Mouse (Mus musculus) midbrain, embryonic 14.5 days (tissue): ENCODE results near the gene Fam209. TPM values are rescaled to one million over a fixed set of nuclear protein-coding genes. Genes with fewer than 3 reads are reported as not detected.

Experiments
- ATAC-seq: fragments of 200-750 bp; cut with Nextera tagmentation; 2 replicates; pipeline ENCODE4 v1.8.0; 2017; ENCODE audit warnings: moderate number of reproducible peaks, moderate library complexity; ENCODE audit not compliant: low FRiP score, low TSS enrichment
- DNase-seq: peaks from one replicate; pipeline ENCODE4 v3.0.0-alpha.2; 2015
- H3K27ac ChIP-seq: fragments of 300-500 bp; sonication (generic); replicated peaks from 2 replicates; pipeline ENCODE4 v1.5.1; 2014; ENCODE audit warnings: mild to moderate bottlenecking, low read depth, low read length, moderate library complexity
- H3K27me3 ChIP-seq: fragments of 300-500 bp; sonication (generic); 2 replicates; pipeline ENCODE4 v1.6.1; 2014; ENCODE audit warnings: low read length, control low read depth, mixed read lengths; ENCODE audit not compliant: control insufficient read depth, insufficient read depth
- H3K36me3 ChIP-seq: fragments of 300-500 bp; sonication (generic); 2 replicates; pipeline ENCODE4 v1.6.1; 2014; ENCODE audit warnings: low read length, control low read depth; ENCODE audit not compliant: control insufficient read depth, insufficient read depth
- H3K4me1 ChIP-seq: fragments of 300-500 bp; sonication (generic); 2 replicates; pipeline ENCODE4 v1.6.1; 2014; ENCODE audit warnings: mild to moderate bottlenecking, antibody characterized with exemption, low read length, control low read depth; ENCODE audit not compliant: control insufficient read depth, insufficient read depth
- H3K4me2 ChIP-seq: fragments of 300-500 bp; sonication (generic); 2 replicates; pipeline ENCODE4 v1.6.1; 2014; ENCODE audit warnings: mild to moderate bottlenecking, low read length, moderate library complexity
- H3K4me3 ChIP-seq: fragments of 300-500 bp; sonication (generic); replicated peaks from 2 replicates; pipeline ENCODE4 v1.5.1; 2014; ENCODE audit warnings: low read depth, low read length
- H3K9ac ChIP-seq: fragments of 300-500 bp; sonication (generic); replicated peaks from 2 replicates; pipeline ENCODE4 v1.6.1; 2014; ENCODE audit warnings: mild to moderate bottlenecking, low read length, moderate library complexity
- H3K9me3 ChIP-seq: fragments of 300-500 bp; sonication (generic); 2 replicates; pipeline ENCODE4 v1.6.1; 2016; ENCODE audit warnings: low read length, control low read depth, mixed read lengths; ENCODE audit not compliant: control insufficient read depth
- WGBS: fragments of 180-500 bp; shearing (Covaris S2); extraction: QIAGEN DNeasy Blood & Tissue Kit; methylation state at CpG from one replicate; pipeline ENCODE4 v1.1.7; 2014; 5-methylcytosine and 5-hydroxymethylcytosine counted together
- polyA plus RNA-seq: library from polyadenylated mRNA; unstranded; fragments of >200 nt; fragmentation: Nextera tagmentation; extraction: Ambion mirVana; gene quantifications from 2 replicates; pipeline ENCODE4 v1.2.1, GENCODE M21; 2014

Fam209 gene
- polyA plus RNA-seq, 1 experiment from 2014 or later = 0.76 TPM

- H3K4me2 ChIP-seq = no peak overlapping the region
- no peaks in the 10 kb centered on the region for H3K27me3 ChIP-seq
- H3K9me3 ChIP-seq = no peaks in the 10 kb centered on the region
- WGBS = 84% methylated on average over 14 of the region's 14 CpGs
- ATAC-seq = no peak
- DNase-seq = no peak
- H3K4me3 ChIP-seq = no peak overlapping the region
- no peaks in the 10 kb centered on the region for H3K36me3 ChIP-seq
- H3K4me1 ChIP-seq = no peaks in the 10 kb centered on the region
- H3K27ac ChIP-seq = no peak overlapping the region
- no peak overlapping the region for H3K9ac ChIP-seq
Measured at GRCm38 (mm10) chr2:172483766-172484413, 11.6 kb downstream of the Fam209 start.

GRCm38 (mm10) chr2:172484696-172485370 lies 12.5 kb downstream of the Fam209 start:
- no peak for DNase-seq
- Histone ChIP-seq H3K27me3 (no peaks in the 10 kb centered on the region), H3K4me3 (no peak overlapping the region), H3K27ac (no peak overlapping the region), H3K4me1 (no peaks in the 10 kb centered on the region), H3K36me3 (no peaks in the 10 kb centered on the region), H3K9me3 (no peaks in the 10 kb centered on the region), H3K4me2 (no peak overlapping the region), H3K9ac (no peak overlapping the region)
- 45% methylated on average over 12 of the region's 12 CpGs for WGBS
- ATAC-seq = no peak

GRCm38 (mm10) chr2:172496736-172497345 lies 24.5 kb downstream of the Fam209 start:
- Histone ChIP-seq H3K27ac (no peak overlapping the region), H3K4me1 (no peaks in the 10 kb centered on the region), H3K9me3 (no peaks in the 10 kb centered on the region), H3K9ac (no peak overlapping the region), H3K36me3 (no peaks in the 10 kb centered on the region), H3K27me3 (no peaks in the 10 kb centered on the region), H3K4me2 (no peak overlapping the region), H3K4me3 (no peak overlapping the region)
- DNase-seq (no peak), ATAC-seq (no peak)
- WGBS = 75% methylated on average over 8 of the region's 8 CpGs

GRCm38 (mm10) chr2:172498823-172499222 lies 26.5 kb downstream of the Fam209 start:
- WGBS = 38% methylated on average over 3 of the region's 3 CpGs
- H3K4me3 ChIP-seq = no peak overlapping the region
- no peak overlapping the region for H3K4me2 ChIP-seq
- H3K27me3 ChIP-seq = no peaks in the 10 kb centered on the region
- no peaks in the 10 kb centered on the region for H3K4me1 ChIP-seq
- no peak overlapping the region for H3K27ac ChIP-seq
- no peaks in the 10 kb centered on the region for H3K9me3 ChIP-seq
- no peaks in the 10 kb centered on the region for H3K36me3 ChIP-seq
- no peak overlapping the region for H3K9ac ChIP-seq
- no peak for DNase-seq
- ATAC-seq = no peak

GRCm38 (mm10) chr2:172500752-172501316 lies 28.5 kb downstream of the Fam209 start:
- no peak for ATAC-seq
- Histone ChIP-seq H3K9me3 (no peaks in the 10 kb centered on the region), H3K9ac (no peak overlapping the region), H3K27me3 (no peaks in the 10 kb centered on the region), H3K36me3 (no peaks in the 10 kb centered on the region), H3K4me2 (no peak overlapping the region), H3K27ac (no peak overlapping the region), H3K4me1 (no peaks in the 10 kb centered on the region), H3K4me3 (no peak overlapping the region)
- DNase-seq = no peak
- 60% methylated on average over 7 of the region's 7 CpGs for WGBS

- DNase-seq = peak; percentile 87
- Histone ChIP-seq H3K9ac (no peak overlapping the region), H3K4me1 (no peaks in the 10 kb centered on the region), H3K27me3 (no peaks in the 10 kb centered on the region), H3K36me3 (no peaks in the 10 kb centered on the region), H3K27ac (no peak overlapping the region), H3K4me2 (no peak overlapping the region), H3K9me3 (no peaks in the 10 kb centered on the region), H3K4me3 (no peak overlapping the region)
- ATAC-seq = no peak
- 2% methylated on average over 4 of the region's 4 CpGs for WGBS
Measured at GRCm38 (mm10) chr2:172501341-172501740, 29.0 kb downstream of the Fam209 start.

GRCm38 (mm10) chr2:172502168-172502567 lies 29.8 kb downstream of the Fam209 start:
- Histone ChIP-seq H3K4me2 (no peak overlapping the region), H3K9ac (no peak overlapping the region), H3K4me1 (no peaks in the 10 kb centered on the region), H3K36me3 (no peaks in the 10 kb centered on the region), H3K4me3 (no peak overlapping the region), H3K9me3 (no peaks in the 10 kb centered on the region), H3K27ac (no peak overlapping the region), H3K27me3 (no peaks in the 10 kb centered on the region)
- WGBS = 84% methylated on average over 14 of the region's 14 CpGs
- DNase-seq = no peak
- ATAC-seq = no peak

GRCm38 (mm10) chr2:172506121-172506520 lies 33.8 kb downstream of the Fam209 start:
- DNase-seq (no peak), ATAC-seq (no peak)
- 94% methylated on average over 7 of the region's 7 CpGs for WGBS
- H3K27ac ChIP-seq = no peak overlapping the region
- H3K4me1 ChIP-seq = no peaks in the 10 kb centered on the region
- no peaks in the 10 kb centered on the region for H3K36me3 ChIP-seq
- H3K27me3 ChIP-seq = no peaks in the 10 kb centered on the region
- H3K4me3 ChIP-seq = no peak overlapping the region
- H3K9me3 ChIP-seq = no peaks in the 10 kb centered on the region
- no peak overlapping the region for H3K9ac ChIP-seq
- H3K4me2 ChIP-seq = no peak overlapping the region
